Mouse (Mus musculus) left cerebral cortex, adult 9 months (tissue): ENCODE measurements around the gene Ppp1r13b.

Source experiments
- DNase-seq, 2 experiments: peaks; one replicate each; pipeline ENCODE4 v3.0.0; 2022; ENCODE audit warnings: low spot score in 2 of 2

Ppp1r13b gene

DNA sequence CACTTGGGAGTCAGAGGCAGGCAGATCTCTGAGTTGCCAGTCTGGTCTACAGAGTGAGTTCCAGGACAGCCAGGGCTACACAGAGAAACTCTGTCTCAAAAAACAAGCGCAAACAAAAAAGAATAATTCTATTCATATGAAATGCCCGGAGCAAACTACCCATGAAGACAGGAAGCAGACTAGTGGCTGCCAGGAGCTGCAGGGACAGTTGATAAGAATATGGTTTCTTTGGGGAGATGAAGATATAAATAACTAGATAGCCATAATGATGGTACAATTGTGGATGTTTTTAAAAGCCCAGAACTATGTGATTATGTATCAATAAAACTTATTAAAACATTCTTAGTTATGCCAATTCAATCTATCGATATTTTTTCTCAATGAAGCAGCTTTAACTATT is 25.9 kb downstream of the Ppp1r13b start:
- DNase-seq = no peak

DNA sequence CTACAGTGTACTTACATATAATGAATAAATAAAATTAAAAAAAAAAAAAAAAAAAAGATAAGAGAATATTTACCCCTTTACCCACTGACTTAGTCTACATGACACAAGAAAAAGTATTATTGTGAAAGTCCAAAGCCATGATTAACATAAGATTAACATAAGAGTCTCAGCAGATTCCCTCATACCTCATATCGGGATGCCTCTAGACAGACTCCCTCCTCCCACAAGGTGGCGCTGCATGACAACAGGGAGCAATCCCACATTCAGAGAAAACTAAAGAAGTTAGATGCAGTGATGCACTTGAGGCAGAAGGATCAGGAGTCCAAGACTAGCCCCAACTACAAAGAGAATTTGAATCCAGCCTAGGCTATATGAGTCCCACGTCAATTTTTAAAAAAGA is 29.7 kb downstream of the Ppp1r13b start:
- peak in 1 of 2 experiments; percentile 80 for DNase-seq

DNA sequence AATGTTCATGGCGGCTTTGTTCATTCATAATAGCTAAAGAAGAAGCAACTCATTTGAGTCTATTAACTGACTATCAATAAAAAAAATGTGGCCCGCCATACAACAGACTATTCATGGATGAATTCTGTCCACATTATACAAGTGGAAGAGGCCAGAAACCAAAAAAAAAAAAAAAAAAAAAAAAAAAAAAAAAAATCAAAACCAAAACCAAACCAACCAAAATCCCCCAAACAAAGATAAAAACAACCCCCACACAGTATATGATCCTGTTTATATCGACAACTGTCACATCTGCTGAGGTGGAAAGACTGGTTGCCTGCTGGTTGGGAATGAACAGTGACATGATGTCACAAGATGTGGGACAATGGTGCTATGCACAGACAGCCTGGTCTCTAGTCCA is 32.4 kb downstream of the Ppp1r13b start:
- no peak for DNase-seq

DNA sequence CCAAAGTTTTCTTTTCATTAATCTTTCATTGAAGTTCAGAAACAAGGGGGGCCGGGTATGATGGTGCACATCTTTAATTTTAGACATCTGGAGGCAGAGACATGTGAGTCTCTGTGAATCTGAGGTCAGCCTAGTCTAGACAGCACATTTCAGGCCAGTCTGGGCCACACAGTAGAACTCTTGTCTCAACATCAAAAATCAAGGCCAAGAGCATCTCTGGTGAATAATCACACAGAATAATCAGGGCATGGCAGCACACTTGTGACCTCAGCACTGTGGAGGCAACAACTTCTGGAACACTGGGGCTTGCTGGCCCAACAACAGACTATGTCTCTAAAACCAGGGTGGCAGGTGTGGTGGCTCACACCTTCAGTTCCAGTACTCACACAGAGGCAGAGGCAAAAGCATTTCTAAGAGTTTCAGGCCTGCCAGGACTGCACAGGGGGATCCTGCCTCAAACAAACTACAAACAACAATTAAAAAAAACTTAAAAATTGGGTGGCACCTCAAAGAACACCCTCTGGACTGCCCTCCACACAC is 33.2 kb downstream of the Ppp1r13b start:
- DNase-seq = no peak

DNA sequence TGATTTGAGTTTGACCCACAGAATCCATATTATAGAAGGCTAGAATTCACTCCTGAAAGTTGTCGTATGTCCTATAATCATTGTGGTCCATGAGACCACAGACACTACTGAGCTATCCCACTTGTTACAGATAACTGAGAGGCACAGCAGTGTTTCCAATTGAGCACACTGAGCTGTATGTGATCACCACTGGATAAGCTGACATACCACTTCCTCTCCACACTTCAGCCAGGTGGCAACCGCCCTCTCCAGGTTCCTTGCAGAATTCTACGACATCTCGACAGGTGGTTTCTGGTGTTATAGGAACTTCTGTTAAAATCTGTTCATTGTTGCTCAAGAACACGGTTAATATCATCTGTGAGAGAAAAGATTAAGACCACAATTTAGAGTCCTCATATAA is 35.8 kb downstream of the Ppp1r13b start:
- DNase-seq = no peak

DNA sequence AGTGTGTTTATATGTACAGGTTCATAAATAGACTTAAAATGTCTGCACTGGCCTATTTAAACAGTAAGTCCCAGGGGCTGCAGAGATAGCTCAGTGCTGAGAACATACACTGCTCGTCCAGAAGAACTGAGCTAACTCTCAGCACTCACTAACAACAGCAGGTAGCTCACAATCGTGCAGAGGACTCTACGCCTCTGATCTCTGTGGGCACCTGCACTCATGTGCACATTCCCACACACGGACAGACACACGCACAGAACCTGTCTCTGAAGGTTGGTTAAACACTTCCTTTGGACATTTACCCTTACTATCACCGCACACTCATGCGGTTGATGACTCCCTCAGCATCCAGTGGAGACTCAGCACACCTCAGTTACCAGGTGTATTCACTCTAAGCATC is 37.1 kb downstream of the Ppp1r13b start:
- DNase-seq = no peak

DNA sequence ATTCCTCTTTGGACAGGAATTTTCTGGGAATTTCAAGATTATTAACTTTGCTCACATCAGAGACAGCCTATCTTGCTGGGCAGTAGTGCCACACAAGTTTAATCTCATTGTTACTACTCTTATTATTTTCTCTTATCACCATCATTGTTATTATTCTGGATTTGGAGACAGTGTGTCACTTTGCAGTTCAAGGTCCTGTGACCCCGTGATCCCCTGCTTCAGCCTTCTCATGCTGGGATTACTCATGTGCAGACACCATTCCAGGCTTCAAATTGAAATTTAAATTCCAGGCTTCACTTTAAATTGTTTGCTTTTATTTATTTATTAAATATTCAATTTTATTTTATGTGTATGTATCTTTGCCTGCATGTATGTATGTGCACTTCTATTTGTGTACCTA is 38.1 kb downstream of the Ppp1r13b start:
- DNase-seq = no peak

DNA sequence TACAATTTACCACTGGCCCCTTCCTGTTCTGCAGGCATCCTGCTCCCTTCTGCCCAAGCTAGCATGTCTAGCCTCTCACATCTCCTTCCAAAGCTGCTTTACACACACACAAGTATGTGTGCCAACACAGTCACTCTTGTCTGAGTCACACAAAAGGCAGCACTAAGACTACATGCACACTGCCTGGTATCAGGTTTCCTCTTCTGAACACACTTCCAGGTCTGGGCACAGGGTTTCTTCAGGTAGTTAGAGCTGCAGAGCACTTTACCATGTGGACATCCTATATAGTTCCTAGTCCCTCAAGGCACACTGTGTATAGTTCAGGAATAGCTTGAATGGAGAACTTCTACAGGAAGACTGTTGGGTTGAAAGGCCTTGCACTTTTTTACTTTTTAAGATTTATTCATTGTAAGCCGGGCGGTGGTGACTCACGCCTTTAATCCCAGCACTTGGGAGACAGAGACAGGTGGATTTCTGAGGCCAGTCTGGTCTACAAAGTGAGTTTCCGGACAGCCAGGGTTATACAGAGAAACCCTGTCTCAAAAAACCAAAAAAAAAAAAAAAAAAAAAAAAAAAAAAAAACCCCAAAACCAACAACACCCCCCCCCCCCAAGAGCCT is 43.6 kb downstream of the Ppp1r13b start:
- no peak for DNase-seq

DNA sequence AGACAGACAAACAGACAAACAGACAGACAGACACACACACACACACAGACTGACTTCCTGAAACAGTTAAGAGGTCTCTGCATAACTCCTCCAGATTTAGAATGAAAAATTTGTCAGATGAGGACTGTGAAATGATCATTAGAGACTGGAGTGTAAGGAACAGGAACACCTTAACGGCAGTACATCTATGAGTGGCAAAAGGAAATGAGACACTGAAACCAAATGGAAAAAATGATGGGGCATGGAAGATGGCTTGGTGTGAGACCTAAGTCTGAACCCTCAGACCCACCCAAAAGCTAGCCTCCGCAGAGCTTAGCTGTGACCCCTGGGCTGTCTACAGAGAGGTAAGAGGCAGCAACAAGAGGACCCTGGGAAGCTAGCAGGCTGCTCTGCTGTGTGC is 52.5 kb downstream of the Ppp1r13b start:
- no peak for DNase-seq

DNA sequence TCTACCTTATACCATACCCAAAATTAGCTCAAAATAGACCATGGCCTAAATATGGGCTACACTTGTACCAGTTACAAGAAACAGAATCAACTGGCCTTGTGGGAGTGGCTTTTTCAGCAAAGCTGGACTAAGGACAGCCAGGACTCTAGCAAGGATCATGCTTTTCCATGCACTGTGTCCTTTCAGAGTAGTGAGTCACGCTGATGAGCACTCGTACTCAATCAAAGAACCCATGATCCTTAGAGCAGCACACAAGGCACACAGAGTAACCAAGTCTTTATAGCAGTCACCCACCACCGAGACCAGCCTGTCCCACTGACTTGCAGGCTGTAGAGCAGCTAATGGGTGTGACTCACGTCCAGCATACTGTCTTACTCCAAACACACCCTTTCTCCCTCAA is 54.4 kb downstream of the Ppp1r13b start:
- DNase-seq = no peak

DNA sequence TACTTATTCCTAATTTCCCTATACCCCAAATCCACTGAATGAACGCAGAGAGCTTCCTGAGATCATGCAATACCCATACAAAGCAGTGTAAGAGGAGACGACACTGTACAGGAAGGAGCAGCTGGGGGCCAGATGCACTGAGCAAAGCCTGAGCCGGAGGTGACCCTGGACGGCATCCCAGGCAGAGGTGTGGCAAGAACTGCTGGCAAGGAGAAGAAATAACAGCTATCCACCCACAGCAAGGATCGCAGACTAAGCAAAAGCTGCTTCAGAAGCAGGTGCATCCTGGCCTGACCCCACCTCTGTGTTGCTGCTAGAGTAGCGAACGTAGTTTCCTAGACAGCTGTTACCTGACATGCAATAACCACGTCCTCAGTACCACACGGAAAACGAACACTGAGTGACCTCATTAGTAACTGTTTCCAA is 54.9 kb downstream of the Ppp1r13b start:
- no peak for DNase-seq

DNA sequence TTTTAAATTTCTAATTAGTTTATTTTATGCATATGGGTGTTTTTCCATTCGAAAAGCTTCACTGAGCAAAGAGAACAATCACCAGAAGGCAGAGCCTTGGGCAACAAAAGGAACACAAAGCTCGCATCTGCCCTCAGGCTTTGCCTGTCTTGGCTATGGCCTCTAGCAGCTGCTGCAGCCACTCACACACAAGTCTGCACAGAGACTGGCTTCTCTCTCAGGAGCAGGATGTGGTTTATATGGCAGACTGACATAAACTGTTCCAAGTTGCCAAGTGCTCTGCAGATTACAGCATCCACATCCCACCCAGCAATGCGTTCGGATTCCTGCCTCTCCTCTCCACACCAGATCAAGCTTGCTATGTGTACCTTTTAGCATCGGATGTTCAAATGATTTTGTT is 56.2 kb downstream of the Ppp1r13b start:
- no peak for DNase-seq

DNA sequence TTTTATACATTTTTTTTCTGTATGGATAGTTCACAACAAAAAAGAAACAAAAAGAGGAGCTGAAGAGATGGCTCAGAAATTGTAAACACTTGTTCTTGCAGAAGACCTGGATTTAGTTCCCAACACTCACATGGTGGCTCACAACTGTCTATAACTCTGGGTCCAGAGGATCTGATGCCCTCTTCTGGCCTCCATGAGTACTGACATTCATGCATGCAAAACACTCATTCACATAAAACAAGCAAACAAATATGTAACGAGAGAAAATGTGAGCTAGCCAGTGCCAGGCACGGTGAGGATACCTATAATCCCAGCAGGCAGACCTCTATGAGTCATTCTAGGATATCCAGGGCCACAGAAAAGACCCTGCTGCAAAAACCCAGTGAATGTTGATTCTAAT is 56.7 kb downstream of the Ppp1r13b start:
- no peak for DNase-seq

DNA sequence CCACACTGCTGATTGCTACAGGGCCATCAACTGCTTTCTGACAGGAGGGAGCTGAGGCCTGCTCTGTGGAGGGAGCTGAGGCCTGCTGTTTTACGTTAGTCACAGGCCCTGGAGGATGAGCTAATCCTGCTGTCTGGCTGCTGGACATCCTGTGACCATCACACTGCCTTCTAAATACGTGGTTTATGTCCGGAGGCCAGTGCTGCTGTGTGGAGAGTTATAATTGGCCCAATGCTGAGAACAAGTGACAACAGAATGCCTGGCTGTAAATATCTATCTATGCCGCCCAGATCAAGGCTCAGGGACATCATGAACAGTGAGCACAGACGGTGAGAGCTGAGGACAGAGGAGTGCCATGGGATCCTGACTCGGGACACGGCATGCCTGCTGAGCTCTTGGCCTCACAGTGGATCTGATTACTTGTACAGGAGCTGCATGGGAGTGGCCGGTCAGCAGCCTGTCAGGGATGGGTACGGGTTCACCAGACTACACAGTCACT is 59.6 kb downstream of the Ppp1r13b start:
- DNase-seq = peak in 1 of 2 experiments; percentile 35

DNA sequence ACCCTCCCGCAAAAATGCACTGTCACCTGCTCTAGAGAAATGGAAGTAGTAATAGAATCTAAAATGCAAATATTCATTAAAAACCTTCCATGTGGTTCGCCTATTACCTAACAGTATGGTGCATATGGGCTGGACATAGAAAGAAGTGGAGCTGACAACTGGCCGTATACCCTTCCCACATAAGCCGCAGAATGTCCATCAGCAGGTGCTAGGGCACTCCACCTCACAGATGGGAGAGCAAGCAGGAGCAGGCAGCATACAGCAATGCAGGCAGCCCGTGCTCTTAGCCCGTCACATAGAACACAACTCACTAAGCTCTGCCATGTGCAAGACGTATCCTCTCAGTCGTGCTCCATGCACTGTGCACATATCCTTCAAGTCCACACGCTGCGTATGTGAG is 61.1 kb downstream of the Ppp1r13b start:
- DNase-seq = no peak

DNA sequence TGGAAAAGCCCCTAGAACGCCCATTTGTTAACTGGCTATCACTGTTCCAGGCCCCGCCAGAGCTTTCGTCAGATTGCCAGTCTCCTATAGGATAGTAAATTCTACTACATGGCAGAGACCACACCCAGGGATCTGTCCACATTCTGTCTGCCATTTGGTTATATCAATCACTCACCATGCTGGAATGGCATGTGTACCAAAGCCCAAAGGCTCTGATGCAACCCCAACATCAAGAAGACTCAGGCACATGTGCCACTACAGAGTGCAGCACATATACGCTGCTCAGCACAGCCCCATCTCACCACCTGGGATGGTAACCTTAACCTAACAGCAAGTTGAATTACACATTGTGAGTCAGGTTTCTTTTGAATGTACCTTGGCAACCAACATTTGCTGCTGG is 62.0 kb downstream of the Ppp1r13b start:
- no peak for DNase-seq

DNA sequence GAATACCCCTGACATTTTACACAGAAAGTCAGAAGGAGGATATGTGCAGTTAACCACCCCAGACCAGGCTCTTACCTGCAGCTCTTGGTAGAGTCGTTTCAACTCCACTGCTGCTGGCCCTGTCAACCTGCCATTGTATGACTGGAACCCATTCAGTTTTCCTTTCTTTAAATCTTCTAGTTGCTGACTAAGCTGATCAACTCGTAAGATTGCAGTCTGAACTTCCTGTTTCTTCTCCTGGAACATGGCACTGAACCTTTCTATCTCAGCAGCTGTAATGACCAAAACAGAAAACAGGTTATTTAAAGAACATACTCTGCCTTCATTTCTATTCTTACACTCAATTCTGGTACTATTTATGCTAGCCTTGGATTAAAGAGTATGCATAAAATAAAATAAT is 64.4 kb downstream of the Ppp1r13b start:
- no peak for DNase-seq

DNA sequence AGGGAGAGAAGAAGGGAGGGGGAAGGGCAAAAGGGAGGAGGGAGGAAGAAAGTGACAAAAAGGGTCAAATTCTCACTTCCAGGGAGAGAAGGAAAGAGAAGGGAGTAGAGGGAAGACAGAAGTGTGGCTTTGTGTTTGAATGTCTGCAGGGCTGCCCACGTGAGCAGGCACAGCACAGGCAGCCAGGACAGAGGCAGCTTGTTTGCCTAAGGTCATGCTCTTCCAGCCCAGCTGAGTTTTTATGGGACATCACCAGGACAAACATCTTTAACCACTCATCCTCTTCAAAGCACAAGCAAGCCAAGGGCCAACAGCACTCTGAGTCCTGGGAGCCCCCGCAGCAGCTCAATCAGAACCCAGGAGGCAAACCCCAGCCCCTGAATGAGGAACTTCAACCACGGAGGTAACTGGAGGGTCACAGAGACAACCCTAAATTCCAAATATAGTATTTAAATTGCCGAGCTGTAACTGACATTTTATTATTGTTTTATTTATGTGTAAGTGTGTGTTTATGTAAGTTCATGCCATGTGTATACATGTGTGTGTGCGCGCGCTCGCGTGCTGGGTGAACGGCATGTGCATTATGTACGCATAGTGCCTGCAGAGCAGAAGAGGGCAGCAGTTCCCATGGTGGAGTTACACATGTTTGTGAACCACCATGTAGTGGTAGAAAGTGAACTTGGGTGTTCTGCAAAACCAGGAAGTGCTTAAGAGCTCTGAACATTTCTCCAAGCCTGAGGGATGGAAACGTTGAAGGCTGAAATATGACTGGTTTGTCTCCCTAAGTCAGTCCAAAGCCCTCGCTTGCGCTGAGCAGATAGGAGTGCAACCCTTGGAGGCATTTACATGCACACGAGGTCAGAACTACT is 65.1 kb downstream of the Ppp1r13b start:
- DNase-seq = no peak

DNA sequence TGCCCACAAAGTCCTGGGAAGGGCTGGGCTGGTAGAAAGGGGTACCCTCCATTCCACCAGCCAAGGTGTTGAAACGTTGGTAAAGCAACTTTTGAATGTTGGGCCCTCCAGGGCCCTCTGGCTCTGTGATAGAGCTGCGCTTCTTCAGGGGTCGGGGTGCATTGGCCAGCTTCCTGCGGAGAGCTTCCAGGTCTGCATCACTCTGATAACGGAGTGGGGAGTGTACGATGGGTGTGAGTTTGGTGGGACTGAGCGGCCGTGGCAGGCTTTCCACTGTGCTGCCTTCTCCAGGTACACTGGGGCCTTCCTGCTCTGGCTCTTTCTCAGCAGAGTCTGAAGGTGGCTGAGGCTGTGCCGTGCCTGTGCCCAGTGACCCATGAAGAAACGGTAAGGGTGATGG is 74.5 kb downstream of the Ppp1r13b start:
- no peak for DNase-seq

DNA sequence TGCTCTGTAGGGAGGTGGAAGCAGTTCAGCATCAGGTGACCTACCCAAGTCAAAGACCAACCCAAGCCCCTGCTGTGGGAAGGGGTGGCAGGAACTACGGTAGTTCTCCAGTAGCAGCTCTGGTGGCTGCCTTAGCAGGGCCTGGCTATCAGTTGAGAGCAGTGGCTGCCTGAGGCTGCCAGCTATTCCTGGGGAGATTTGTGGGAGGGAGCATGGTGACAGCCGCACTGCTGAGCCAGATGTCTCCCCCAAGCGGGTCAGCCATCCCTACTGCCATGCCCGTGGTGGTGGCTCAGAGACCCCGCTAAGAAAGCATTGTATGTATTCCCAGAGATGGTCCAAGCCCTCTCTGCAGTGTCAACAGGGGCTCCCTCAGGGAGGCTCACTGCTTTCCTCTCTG is 75.3 kb downstream of the Ppp1r13b start:
- DNase-seq = no peak

DNA sequence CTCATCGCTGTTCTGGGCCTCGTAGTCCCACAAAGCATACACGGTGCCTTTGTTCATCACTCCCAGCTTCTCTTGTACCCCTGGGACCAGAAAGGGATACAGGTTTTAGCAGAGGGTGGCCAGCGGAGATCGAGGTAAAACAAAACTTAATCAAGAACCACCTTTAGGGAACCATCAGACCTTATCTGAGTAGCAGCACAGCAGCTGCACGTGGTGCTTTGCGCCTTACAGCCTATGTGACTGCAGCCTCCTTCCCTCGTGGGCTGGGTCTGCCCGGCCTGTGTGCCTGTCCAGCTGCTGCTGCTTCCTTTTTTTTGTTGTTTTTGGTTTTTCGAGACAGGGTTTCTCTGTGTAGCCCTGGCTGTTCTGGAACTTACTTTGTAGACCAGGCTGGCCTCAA is 77.5 kb downstream of the Ppp1r13b start:
- no peak for DNase-seq

DNA sequence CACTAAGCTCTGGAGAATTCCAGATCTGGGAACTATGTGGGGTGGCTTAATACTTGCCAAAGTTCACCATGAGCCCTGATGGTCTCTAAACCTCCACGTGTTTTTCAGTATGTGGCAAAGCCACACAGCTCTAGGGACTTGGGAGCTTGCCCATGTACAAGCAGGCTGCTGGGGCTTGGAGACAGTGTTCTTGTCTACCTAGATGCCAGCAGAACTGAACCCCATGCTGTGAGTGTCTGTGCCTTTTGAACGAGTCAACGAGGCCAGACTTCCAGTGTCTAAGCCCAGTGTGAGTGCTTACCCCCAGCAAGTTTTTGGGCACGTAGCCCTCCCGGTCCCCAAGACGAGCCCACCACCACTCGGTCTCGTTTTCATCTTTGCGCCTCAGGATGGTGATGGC is 78.0 kb downstream of the Ppp1r13b start:
- no peak for DNase-seq

DNA sequence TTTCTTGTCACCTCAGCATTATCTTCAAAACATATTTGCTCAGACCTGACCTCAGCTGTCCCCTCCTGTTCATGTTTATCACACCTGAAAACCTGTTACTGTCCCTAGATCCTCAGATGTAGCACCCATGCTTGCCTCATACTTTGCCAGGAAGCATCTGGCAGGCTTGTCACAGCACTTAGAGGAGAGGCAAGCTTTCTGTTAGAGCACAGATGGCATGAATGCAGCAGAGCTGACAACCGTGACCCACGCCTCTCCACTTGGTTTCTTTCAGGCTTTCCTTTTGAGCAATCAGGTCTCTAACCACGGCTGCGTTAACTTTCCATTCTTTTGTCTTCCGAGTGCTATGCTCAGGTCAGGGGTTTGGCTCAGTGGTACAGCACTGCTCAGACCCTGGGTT is 78.5 kb downstream of the Ppp1r13b start:
- no peak for DNase-seq
